Mouse (Mus musculus) testis, adult 2 months (tissue): ENCODE results near the gene Olfr1424.

Experiments used
- CTCF ChIP-seq: fragments of 200-500 bp; IDR thresholded peaks from 2 replicates; pipeline ENCODE4 v1.5.1; 2012; ENCODE audit warnings: low read depth, mild to moderate bottlenecking, inconsistent platforms, low read length, moderate library complexity; ENCODE audit not compliant: control insufficient read depth, insufficient read depth, insufficient replicate concordance
- POLR2A ChIP-seq: fragments of 200-500 bp; IDR thresholded peaks from 2 replicates; pipeline ENCODE4 v1.6.1; 2012; ENCODE audit warnings: low read depth, mild to moderate bottlenecking, inconsistent platforms, low read length, moderate library complexity; ENCODE audit not compliant: control insufficient read depth

DNA sequence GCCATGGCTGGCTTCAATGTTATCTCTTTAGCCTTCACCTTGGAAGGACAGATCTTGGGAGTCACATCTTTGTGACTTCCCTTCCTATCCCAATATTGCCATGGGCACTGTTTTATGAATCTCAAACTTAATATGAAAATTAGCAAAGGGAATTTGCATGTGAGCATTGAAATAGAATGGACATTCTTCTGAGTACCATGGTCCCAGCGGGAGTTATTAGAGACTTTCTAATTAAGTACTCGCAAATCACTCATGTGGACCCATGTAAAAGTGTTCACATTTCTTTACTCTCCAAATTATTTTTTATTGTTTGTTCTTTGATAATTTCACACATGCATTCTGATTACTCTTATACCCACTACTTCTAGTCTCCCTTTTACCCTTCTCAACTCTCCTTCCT lies 40.8 kb upstream of the Olfr1424 start, which contains the start of gene Olfr1427:
- no peak for TF ChIP-seq POLR2A
- no peak for TF ChIP-seq CTCF
